Mouse (Mus musculus): Measurements from ENCODE around the gene Rere.
"Not testable (repeated sequence)": the region's sequence is repeated elsewhere in the genome, so short reads cannot be mapped to it uniquely, and the experiment has no call there.

Gene Rere

GRCm38 (mm10) chr4:150591602-150592001 lies 310.2 kb downstream of the Rere start:
- DNase-seq, result no peak

- no peak for DNase-seq
These were observed 310.6 kb downstream of the Rere start for GRCm38 (mm10) chr4:150592087-150592486.

- DNase-seq, result no peak
These were observed 312.2 kb downstream of the Rere start for GRCm38 (mm10) chr4:150593473-150594217.

- DNase-seq, result no peak
These were observed 312.9 kb downstream of the Rere start for GRCm38 (mm10) chr4:150594298-150594829.

- no peak for DNase-seq
These were observed 313.6 kb downstream of the Rere start for GRCm38 (mm10) chr4:150595071-150595470.

- no peak for DNase-seq
These were observed 314.5 kb downstream of the Rere start for GRCm38 (mm10) chr4:150595991-150596390.

- no peak for DNase-seq
These were observed 317.2 kb downstream of the Rere start for GRCm38 (mm10) chr4:150598686-150599085.

GRCm38 (mm10) chr4:150599119-150599992 lies 317.9 kb downstream of the Rere start:
- DNase-seq, result no peak

- DNase-seq, result not testable (repeated sequence)
These were observed 319.1 kb downstream of the Rere start for GRCm38 (mm10) chr4:150600503-150600902.

- DNase-seq, result no peak
These were observed 320.0 kb downstream of the Rere start for GRCm38 (mm10) chr4:150601489-150601888.

- no peak for DNase-seq
These were observed 322.1 kb downstream of the Rere start for GRCm38 (mm10) chr4:150603366-150604061.

GRCm38 (mm10) chr4:150605804-150606203 lies 324.4 kb downstream of the Rere start:
- DNase-seq, result no peak

- peak; percentile 75 for DNase-seq
These were observed 325.2 kb downstream of the Rere start for GRCm38 (mm10) chr4:150606449-150607161.

GRCm38 (mm10) chr4:150608670-150609069 lies 327.2 kb downstream of the Rere start:
- no peak for DNase-seq

GRCm38 (mm10) chr4:150613715-150614114 lies 332.3 kb downstream of the Rere start:
- DNase-seq, result no peak

- DNase-seq, result no peak
These were observed 334.0 kb downstream of the Rere start for GRCm38 (mm10) chr4:150615251-150616028.

GRCm38 (mm10) chr4:150616029-150616420 lies 334.6 kb downstream of the Rere start:
- no peak for DNase-seq

- no peak for DNase-seq
These were observed 335.4 kb downstream of the Rere start for GRCm38 (mm10) chr4:150616841-150617240.

- DNase-seq, result no peak
These were observed 337.6 kb downstream of the Rere start for GRCm38 (mm10) chr4:150619011-150619410.

GRCm38 (mm10) chr4:150622641-150623040 lies 341.2 kb downstream of the Rere start:
- DNase-seq, result no peak

- DNase-seq, result no peak
These were observed 342.9 kb downstream of the Rere start for GRCm38 (mm10) chr4:150624214-150624823.
